Mouse (Mus musculus): Measurements from ENCODE around the gene Gm20867. TPM values are rescaled to one million over a fixed set of nuclear protein-coding genes. Genes with fewer than 3 reads are reported as not detected.
"Not testable (repeated sequence)": the region's sequence is repeated elsewhere in the genome, so short reads cannot be mapped to it uniquely, and the experiment has no call there.

Gm20867 gene
- polyA plus RNA-seq (2014; fragmentation: Nextera tagmentation; extraction: Ambion mirVana) = not detected in 2 replicates

DNA sequence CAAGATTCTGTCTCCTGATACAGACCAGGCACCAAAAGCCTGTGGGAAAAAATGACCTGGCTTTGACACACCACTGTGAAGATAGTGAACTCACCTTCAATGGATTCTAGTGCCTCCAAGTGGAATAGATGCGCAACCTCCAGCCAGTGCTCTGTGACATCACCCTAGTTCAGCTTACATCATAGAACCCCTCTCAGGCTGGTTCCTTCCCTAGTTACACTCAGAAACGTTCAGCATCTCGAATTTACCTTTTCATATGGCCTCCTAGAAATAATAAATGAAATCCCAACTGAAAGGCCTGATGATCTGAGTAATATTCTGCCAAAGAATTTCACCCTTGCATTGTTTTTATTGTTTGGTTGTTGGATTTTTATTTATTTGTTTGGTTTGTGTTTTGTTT lies at the start of gene Gm20867:
Gm20867 (minus strand) TSS at position 101 of the 400 bp plus-strand sequence.
- H3K9me3 ChIP-seq (ENCODE audit: control insufficient read depth, low read length); H3K4me2 ChIP-seq (ENCODE audit: low read depth, severe bottlenecking); ATAC-seq (ENCODE audit: insufficient number of reproducible peaks, low FRiP score, low TSS enrichment, low read depth); H3K4me3 ChIP-seq (ENCODE audit: low read depth, low read length); H3K36me3 ChIP-seq (ENCODE audit: control insufficient read depth, insufficient read depth, low read length); H3K27me3 ChIP-seq (ENCODE audit: control insufficient read depth, insufficient read depth, low read length); H3K27ac ChIP-seq (replicated peaks; ENCODE audit: low read depth, low read length); H3K9ac ChIP-seq (ENCODE audit: low read length); H3K4me1 ChIP-seq (ENCODE audit: control insufficient read depth, insufficient read depth, low read length); DNase-seq (ENCODE audit: low spot score): not testable (repeated sequence)
- no CpG with 5 or more reads among the region's 3 CpGs for WGBS

Other genes with a start within 250 kb of the Gm20867 start
- gene Gm29564, start 249.8 kb upstream of the Gm20867 start, polyA plus RNA-seq (2014; fragmentation: Nextera tagmentation; extraction: Ambion mirVana) = not detected in 2 replicates

Measured in limb, embryonic 11.5 days (tissue).